Mouse (Mus musculus) limb, embryonic 14.5 days (tissue): ENCODE results near the gene Ctnnbl1. TPM values are rescaled to one million over a fixed set of nuclear protein-coding genes. Genes with fewer than 3 reads are reported as not detected.

ENCODE experiments used
- ATAC-seq: fragments of 200-750 bp; cut with Nextera tagmentation; 2 replicates; pipeline ENCODE4 v1.8.0; 2017; ENCODE audit warnings: low read depth, moderate number of reproducible peaks, moderate TSS enrichment; ENCODE audit not compliant: low FRiP score
- DNase-seq: peaks from one replicate; pipeline ENCODE4 v3.0.0-alpha.2; 2015; ENCODE audit warnings: low spot score
- H3K27ac ChIP-seq: fragments of 300-500 bp; sonication (generic); replicated peaks from 2 replicates; pipeline ENCODE4 v1.5.1; 2014; ENCODE audit warnings: low read depth, mild to moderate bottlenecking, low read length, moderate library complexity, mixed read lengths
- H3K27me3 ChIP-seq: fragments of 300-500 bp; sonication (generic); 2 replicates; pipeline ENCODE4 v1.6.1; 2014; ENCODE audit warnings: low read length, mixed read lengths; ENCODE audit not compliant: control insufficient read depth, insufficient read depth
- H3K36me3 ChIP-seq: fragments of 300-500 bp; sonication (generic); 2 replicates; pipeline ENCODE4 v1.6.1; 2014; ENCODE audit warnings: mild to moderate bottlenecking, low read length, moderate library complexity, mixed read lengths; ENCODE audit not compliant: control insufficient read depth, insufficient read depth
- H3K4me1 ChIP-seq: fragments of 300-500 bp; sonication (generic); 2 replicates; pipeline ENCODE4 v1.6.1; 2014; ENCODE audit warnings: antibody characterized with exemption, low read length, mixed read lengths; ENCODE audit not compliant: control insufficient read depth, insufficient read depth
- H3K4me2 ChIP-seq: fragments of 300-500 bp; sonication (generic); replicated peaks from 2 replicates; pipeline ENCODE4 v1.6.1; 2014; ENCODE audit warnings: low read depth, mild to moderate bottlenecking, low read length, moderate library complexity; ENCODE audit not compliant: severe bottlenecking
- H3K4me3 ChIP-seq: fragments of 300-500 bp; sonication (generic); replicated peaks from 2 replicates; pipeline ENCODE4 v1.5.1; 2014; ENCODE audit warnings: low read length
- H3K9ac ChIP-seq: fragments of 300-500 bp; sonication (generic); 2 replicates; pipeline ENCODE4 v1.6.1; 2014; ENCODE audit warnings: mild to moderate bottlenecking, low read depth, low read length, moderate library complexity; ENCODE audit not compliant: severe bottlenecking
- H3K9me3 ChIP-seq: fragments of 300-500 bp; sonication (generic); 2 replicates; pipeline ENCODE4 v1.6.1; 2016; ENCODE audit warnings: low read length; ENCODE audit not compliant: control insufficient read depth
- POLR2A ChIP-seq: fragments of 200-500 bp; IDR thresholded peaks from 2 replicates; pipeline ENCODE4 v1.8.0; 2012; ENCODE audit warnings: inconsistent platforms, mild to moderate bottlenecking, moderate library complexity, borderline replicate concordance; ENCODE audit not compliant: insufficient read depth, insufficient read length; ENCODE audit errors: extremely low read depth
- WGBS: fragments of 180-500 bp; shearing (Covaris S2); extraction: QIAGEN DNeasy Blood & Tissue Kit; methylation state at CpG from one replicate; pipeline ENCODE4 v1.1.7; 2014; 5-methylcytosine and 5-hydroxymethylcytosine counted together
- polyA plus RNA-seq, 2 experiments: library from polyadenylated mRNA; depleted of rRNA in 1 of 2; stranded (reverse) in 1 of 2; unstranded in 1 of 2; fragments of >200 nt; fragmentation: Nextera tagmentation in 1 of 2; extraction: Ambion mirVana in 1 of 2; gene quantifications; 2 replicates each; pipeline versions ENCODE4 v1.2.1 to v1.2.3; 2012 to 2014

Gene Ctnnbl1
- polyA plus RNA-seq, 2 experiments = 40.3 to 55.6 TPM

DNA sequence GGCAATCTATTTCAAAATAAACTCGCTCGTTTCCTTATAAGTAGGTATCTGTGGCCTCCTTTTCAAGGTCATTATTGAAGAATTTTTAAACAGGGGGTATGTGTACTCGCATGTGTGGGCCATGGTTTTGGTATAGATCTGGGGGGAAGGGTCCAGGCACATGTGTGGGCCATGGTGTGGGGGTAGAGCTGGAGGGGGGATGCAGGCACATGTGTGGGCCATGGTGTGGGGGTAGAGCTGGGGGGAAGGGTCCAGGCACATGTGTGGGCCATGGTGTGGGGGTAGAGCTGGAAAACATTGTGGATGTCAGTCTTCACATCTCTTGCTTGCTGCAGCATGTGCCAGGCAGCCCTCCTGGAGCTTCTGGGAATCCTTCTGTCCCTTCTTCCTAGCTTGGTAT, 129.9 kb downstream of the Ctnnbl1 start:
- WGBS = 86% methylated on average over 3 of the region's 3 CpGs
- DNase-seq (no peak), ATAC-seq (no peak)
- Histone ChIP-seq H3K4me2 (no peak overlapping the region), H3K27me3 (no peaks in the 10 kb centered on the region), H3K9me3 (no peaks in the 10 kb centered on the region), H3K4me1 (peaks cover 1% of the 10 kb centered on the region; the same call in 1 of the 2 replicates), H3K36me3 (0 out of 2 replicates have a peak, but pooled peaks cover 6% of the 10 kb centered on the region), H3K4me3 (no peak overlapping the region), H3K27ac (no peak overlapping the region), H3K9ac (no peak overlapping the region)
- no peak for TF ChIP-seq POLR2A

DNA sequence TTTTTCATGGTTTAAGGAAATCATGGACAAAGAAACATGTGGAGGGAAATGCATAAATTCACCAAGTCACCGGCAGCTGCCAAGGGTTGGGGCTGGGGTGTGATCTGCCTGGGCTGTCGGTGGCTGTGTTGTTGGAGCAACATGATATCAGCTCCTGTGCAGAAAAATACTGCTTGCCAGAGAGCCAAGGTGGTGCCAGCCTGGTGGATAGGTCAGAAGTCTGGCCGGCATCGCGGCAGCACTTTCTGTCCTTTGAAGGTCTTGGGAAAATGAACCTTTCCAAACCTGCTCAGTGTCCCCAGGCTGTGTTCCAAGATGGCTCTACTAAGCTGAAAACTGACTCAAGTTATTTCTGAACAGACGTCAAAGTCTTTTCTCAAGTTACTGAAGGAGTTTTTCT, 133.0 kb downstream of the Ctnnbl1 start:
- H3K27me3 ChIP-seq = no peaks in the 10 kb centered on the region
- H3K9me3 ChIP-seq = no peaks in the 10 kb centered on the region
- WGBS = 66% methylated on average over 6 of the region's 6 CpGs
- ATAC-seq (no peak), DNase-seq (no peak)
- no peaks in the 10 kb centered on the region for H3K4me1 ChIP-seq
- no peak overlapping the region for H3K4me3 ChIP-seq
- TF ChIP-seq POLR2A = no peak
- no peak overlapping the region for H3K4me2 ChIP-seq
- H3K27ac ChIP-seq = no peak overlapping the region
- H3K9ac ChIP-seq = no peak overlapping the region
- H3K36me3 ChIP-seq = 0 out of 2 replicates have a peak, but pooled peaks cover 9% of the 10 kb centered on the region

DNA sequence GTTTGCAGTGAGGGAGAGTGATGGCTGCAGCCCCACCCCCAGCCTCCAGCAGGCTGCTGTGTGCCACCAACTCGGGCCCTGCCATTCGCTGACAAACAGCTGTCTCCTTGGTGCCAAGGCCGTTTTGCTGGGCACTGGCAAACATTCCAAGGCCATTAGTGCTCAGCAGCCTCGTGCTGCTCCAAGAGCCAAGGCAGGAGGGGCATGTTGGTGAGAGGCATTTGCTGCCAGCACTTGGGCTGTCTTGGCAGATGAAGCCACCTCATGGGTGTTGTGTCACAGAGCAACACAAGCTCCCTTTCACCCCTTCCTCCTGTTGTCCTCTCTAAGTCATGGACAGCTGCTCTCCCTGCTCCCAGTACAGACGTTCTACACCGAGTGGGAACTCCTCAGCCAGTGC, 136.0 kb downstream of the Ctnnbl1 start:
- Histone ChIP-seq H3K9ac (no peak overlapping the region), H3K27me3 (no peaks in the 10 kb centered on the region), H3K4me1 (no peaks in the 10 kb centered on the region), H3K9me3 (no peaks in the 10 kb centered on the region), H3K4me3 (no peak overlapping the region), H3K27ac (no peak overlapping the region), H3K36me3 (peaks cover 12% of the 10 kb centered on the region; the same call in 1 of the 2 replicates), H3K4me2 (no peak overlapping the region)
- ATAC-seq (no peak), DNase-seq (no peak)
- no peak for TF ChIP-seq POLR2A
- WGBS = 77% methylated on average over 6 of the region's 6 CpGs

DNA sequence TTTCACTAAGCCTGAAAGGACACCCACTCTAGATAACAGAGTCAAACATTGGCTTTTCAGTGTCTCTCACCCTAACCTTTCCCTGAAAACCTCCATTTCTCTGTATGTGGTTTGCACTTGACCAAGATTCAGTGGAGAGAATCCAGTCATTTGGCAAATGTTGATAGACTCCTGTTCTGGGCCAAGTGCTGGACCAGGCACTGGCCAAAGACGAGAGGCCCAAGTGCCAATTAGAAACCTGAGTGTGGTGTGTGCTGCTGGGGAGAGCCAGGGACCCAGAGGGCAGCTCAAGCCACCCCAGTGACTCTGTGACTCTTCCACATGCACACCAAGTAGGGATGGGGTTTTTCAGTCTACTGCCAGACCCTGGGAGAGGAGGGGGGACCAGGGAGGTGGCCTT, 136.5 kb downstream of the Ctnnbl1 start:
- H3K27ac ChIP-seq = no peak overlapping the region
- DNase-seq (no peak), ATAC-seq (no peak)
- no peak overlapping the region for H3K9ac ChIP-seq
- no peak overlapping the region for H3K4me3 ChIP-seq
- no peak overlapping the region for H3K4me2 ChIP-seq
- H3K27me3 ChIP-seq = no peaks in the 10 kb centered on the region
- H3K4me1 ChIP-seq = no peaks in the 10 kb centered on the region
- WGBS = 67% methylated on average over 1 of the region's 1 CpGs
- H3K36me3 ChIP-seq = peaks cover 12% of the 10 kb centered on the region; the same call in 1 of the 2 replicates
- H3K9me3 ChIP-seq = no peaks in the 10 kb centered on the region
- no peak for TF ChIP-seq POLR2A

DNA sequence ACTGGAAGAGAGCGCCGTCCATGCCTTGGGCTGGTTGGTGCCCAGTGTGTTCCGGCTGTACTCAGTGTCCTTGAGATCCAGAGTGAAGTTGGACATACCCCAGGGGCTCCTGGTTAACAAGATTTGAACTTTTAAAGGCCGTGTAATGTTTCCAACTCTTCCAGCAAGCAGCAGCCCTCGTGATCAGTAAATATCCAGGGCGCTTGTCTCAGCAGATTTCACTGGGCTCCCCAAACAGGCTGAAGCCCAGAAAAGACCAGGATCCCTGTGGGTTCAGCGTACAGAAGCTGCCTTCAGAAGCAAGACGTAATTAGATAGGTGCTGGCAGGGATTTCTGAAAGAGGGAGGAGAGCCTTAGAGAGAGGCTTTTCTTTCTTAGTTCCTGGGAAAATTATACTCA, 137.9 kb downstream of the Ctnnbl1 start:
- H3K36me3 ChIP-seq = peaks cover 12% of the 10 kb centered on the region; the same call in 1 of the 2 replicates
- H3K4me1 ChIP-seq = no peaks in the 10 kb centered on the region
- no peak overlapping the region for H3K4me3 ChIP-seq
- WGBS = 56% methylated on average over 8 of the region's 8 CpGs
- H3K4me2 ChIP-seq = no peak overlapping the region
- H3K27ac ChIP-seq = no peak overlapping the region
- no peaks in the 10 kb centered on the region for H3K9me3 ChIP-seq
- no peak for TF ChIP-seq POLR2A
- ATAC-seq = no peak
- no peak overlapping the region for H3K9ac ChIP-seq
- H3K27me3 ChIP-seq = no peaks in the 10 kb centered on the region
- DNase-seq = no peak

DNA sequence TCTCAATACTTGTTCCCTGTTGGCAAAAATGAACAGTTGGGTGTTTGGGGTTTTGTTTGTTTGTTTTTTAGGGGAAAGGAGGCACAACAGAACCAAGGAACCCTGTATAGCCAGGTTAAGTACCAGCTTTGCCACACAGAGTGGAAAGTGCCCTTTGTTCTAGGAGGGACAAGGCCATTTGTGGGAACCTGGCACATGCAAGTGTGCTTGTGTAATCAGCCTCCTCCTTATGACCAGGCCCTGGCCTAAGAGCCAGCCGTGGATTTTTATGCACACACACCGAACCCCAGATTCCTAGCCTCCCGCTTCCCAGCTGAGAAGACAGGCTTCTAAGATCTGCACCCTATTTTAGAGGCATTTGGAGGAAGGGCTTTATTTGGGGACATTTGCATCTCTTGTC, 140.2 kb downstream of the Ctnnbl1 start:
- no peak overlapping the region for H3K4me2 ChIP-seq
- peaks cover 5% of the 10 kb centered on the region; the same call in 1 of the 2 replicates for H3K36me3 ChIP-seq
- H3K27ac ChIP-seq = no peak overlapping the region
- no peak overlapping the region for H3K4me3 ChIP-seq
- WGBS = 84% methylated on average over 3 of the region's 3 CpGs
- H3K9me3 ChIP-seq = no peaks in the 10 kb centered on the region
- no peaks in the 10 kb centered on the region for H3K27me3 ChIP-seq
- ATAC-seq = no peak
- no peaks in the 10 kb centered on the region for H3K4me1 ChIP-seq
- DNase-seq = no peak
- TF ChIP-seq POLR2A = no peak
- H3K9ac ChIP-seq = no peak overlapping the region
